Mouse (Mus musculus) bone marrow, adult 2 months (tissue): ENCODE measurements around the gene Spen.

Experiments
- CTCF ChIP-seq: fragments of 200-500 bp; IDR thresholded peaks from 2 replicates; pipeline ENCODE4 v1.5.1; 2011; ENCODE audit warnings: low read length, control low read depth; ENCODE audit not compliant: control insufficient read depth, insufficient read depth
- POLR2A ChIP-seq: fragments of 200-500 bp; IDR thresholded peaks from 2 replicates; pipeline ENCODE4 v1.6.1; 2011; ENCODE audit warnings: low read depth, mild to moderate bottlenecking, control low read depth, low read length, borderline replicate concordance; ENCODE audit not compliant: control insufficient read depth

DNA sequence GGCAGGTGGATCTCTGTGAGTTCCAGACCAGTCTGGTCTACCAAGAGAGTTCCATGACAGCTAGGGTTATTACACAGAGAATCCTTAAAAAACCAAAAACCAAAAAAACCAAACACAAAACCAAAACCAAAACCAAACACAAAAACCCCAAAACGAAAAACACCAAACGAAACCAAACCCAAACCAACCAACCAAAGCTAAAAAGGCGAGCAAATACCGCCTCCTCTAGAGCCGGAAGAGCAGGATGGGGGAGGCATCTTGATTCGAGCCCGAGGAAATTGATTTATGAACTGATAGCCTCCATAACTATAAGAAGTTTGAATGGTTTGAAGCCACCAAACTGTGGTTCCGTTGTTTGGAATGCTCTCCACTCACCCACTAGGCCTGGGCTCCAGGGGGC lies 45.5 kb upstream of the Spen start:
- TF ChIP-seq CTCF (no peak), POLR2A (no peak)
